Mouse (Mus musculus) bone marrow, adult 2 months (tissue): Measurements from ENCODE around the gene Snx13. TPM values are rescaled to one million over a fixed set of nuclear protein-coding genes. Genes with fewer than 3 reads are reported as not detected.

Experiments
- H3K27ac ChIP-seq: fragments of 200-500 bp; 2 replicates; pipeline ENCODE4 v1.5.1; 2012; ENCODE audit warnings: low read depth, mild to moderate bottlenecking, control low read depth, inconsistent platforms, low read length; ENCODE audit not compliant: control insufficient read depth, poor library complexity, insufficient read depth
- H3K4me1 ChIP-seq: fragments of 200-500 bp; 2 replicates; pipeline ENCODE4 v1.6.1; 2011; ENCODE audit warnings: low read length; ENCODE audit not compliant: control insufficient read depth, insufficient read depth
- H3K4me3 ChIP-seq: fragments of 200-500 bp; replicated peaks from 2 replicates; pipeline ENCODE3; 2011; ENCODE audit warnings: mild to moderate bottlenecking, low read depth, low read length, control low read depth; ENCODE audit not compliant: control insufficient read depth
- CTCF ChIP-seq: fragments of 200-500 bp; IDR thresholded peaks from 2 replicates; pipeline ENCODE4 v1.5.1; 2011; ENCODE audit warnings: low read length, control low read depth; ENCODE audit not compliant: control insufficient read depth, insufficient read depth
- POLR2A ChIP-seq: fragments of 200-500 bp; IDR thresholded peaks from 2 replicates; pipeline ENCODE4 v1.6.1; 2011; ENCODE audit warnings: low read depth, mild to moderate bottlenecking, control low read depth, low read length, borderline replicate concordance; ENCODE audit not compliant: control insufficient read depth
- WGBS: fragments of 180-500 bp; shearing (Covaris S2); methylation state at CpG from one replicate; pipeline ENCODE4 v1.1.7; 2018; 5-methylcytosine and 5-hydroxymethylcytosine counted together
- polyA plus RNA-seq: library from polyadenylated mRNA; stranded (reverse); fragments of >200 nt; gene quantifications from 2 replicates; pipeline ENCODE4 v1.2.4, GENCODE M21; 2011; ENCODE audit warnings: low replicate concordance; ENCODE audit not compliant: missing spikeins, insufficient read depth, insufficient read length

Snx13 gene
- polyA plus RNA-seq, 1 experiment: 9.1 TPM

- WGBS: 49% methylated on average over 2 of the region's 2 CpGs
- H3K4me3 ChIP-seq: no peak overlapping the region
- TF ChIP-seq POLR2A (no peak), CTCF (no peak)
- no peaks in the 10 kb centered on the region; the same call in 1 of the 2 replicates for H3K4me1 ChIP-seq
- H3K27ac ChIP-seq: no peak overlapping the region
These were observed 33.0 kb upstream of the Snx13 start for GRCm38 (mm10) chr12:35013950-35014349.

DNA sequence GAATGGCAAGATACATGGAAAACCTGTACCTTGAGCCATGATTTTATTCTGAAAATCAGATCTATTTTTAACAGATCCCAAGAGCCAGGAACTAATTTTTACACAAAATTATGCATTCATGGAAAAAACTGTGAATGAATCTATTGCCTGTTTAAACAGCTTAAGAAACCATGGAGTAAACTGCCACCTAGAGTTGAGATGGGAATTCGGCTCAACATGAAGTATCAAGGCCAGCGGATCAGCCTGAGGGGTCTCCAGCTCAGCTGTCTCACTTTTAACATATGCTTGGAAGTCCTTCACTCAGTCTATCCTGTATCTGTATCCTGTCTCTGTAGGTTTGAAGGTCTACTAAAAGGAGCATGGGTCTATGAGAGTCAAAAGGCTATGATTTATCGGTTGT is 30.9 kb upstream of the Snx13 start:
- no peak overlapping the region for H3K27ac ChIP-seq
- no peak overlapping the region for H3K4me3 ChIP-seq
- no peaks in the 10 kb centered on the region; the same call in 1 of the 2 replicates for H3K4me1 ChIP-seq
- 59% methylated on average over 3 of the region's 3 CpGs for WGBS
- TF ChIP-seq CTCF (no peak), POLR2A (no peak)

- Histone ChIP-seq H3K4me3 (no peak overlapping the region), H3K4me1 (no peaks in the 10 kb centered on the region; the same call in 1 of the 2 replicates), H3K27ac (no peak overlapping the region)
- WGBS: 63% methylated on average over 9 of the region's 9 CpGs
- TF ChIP-seq POLR2A (no peak), CTCF (no peak)
These were observed 30.3 kb upstream of the Snx13 start for GRCm38 (mm10) chr12:35016481-35017250.

- Histone ChIP-seq H3K27ac (no peak overlapping the region), H3K4me1 (peaks cover 1% of the 10 kb centered on the region; the same call in 1 of the 2 replicates), H3K4me3 (no peak overlapping the region)
- 7% methylated on average over 9 of the region's 9 CpGs for WGBS
- no peak for TF ChIP-seq CTCF
- no peak for TF ChIP-seq POLR2A
These were observed 28.2 kb upstream of the Snx13 start for GRCm38 (mm10) chr12:35018679-35019237.

DNA sequence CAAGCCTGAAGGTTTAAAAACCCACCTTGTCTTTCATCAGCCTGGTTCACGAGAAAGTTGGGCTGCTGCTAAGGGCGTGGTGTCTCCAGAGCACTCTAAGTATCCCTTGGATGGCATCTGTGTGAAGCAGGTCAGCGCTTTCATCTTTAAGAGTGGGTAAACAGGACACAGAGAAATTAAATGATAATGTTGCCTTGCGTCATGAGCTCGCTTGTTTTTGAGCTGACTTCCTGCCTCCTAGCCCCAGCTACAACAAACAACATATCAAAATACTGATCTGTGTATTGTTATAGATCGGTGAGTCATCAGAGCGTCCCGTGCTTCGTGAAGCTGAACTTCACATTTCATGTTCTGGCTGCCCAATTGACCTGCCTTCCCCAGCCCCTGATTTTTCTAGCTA is 25.7 kb upstream of the Snx13 start:
- Histone ChIP-seq H3K4me1 (peaks cover 1% of the 10 kb centered on the region; the same call in 1 of the 2 replicates), H3K27ac (no peak overlapping the region), H3K4me3 (no peak overlapping the region)
- TF ChIP-seq POLR2A (no peak), CTCF (no peak)
- WGBS: 77% methylated on average over 9 of the region's 9 CpGs

GRCm38 (mm10) chr12:35022066-35022465 is 24.9 kb upstream of the Snx13 start:
- TF ChIP-seq POLR2A (no peak), CTCF (no peak)
- WGBS: 84% methylated on average over 10 of the region's 10 CpGs
- H3K4me3 ChIP-seq: no peak overlapping the region

DNA sequence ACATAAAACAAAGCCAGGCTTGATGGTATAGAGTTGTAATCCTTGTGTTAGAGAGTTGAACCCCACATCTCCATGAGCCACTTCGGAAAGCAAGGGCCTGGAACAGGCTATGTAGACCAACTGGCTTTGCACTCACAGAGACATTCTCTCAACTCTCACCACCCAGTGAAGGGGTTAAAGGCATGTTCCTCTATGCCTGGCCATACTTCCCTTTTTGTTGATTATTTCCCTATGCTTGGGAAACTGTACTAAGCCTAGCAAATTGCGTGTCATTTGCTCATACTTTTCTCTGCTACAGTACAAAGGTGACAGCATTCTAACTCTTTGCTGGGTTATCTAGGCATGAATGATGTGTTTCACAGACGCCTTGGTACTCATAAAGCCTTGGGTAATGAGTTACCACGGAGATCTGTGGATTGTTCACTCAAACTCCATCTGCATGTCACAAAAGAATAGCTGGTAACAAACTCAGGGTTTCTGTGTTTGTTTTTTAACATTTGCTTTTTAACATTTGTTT is 21.0 kb upstream of the Snx13 start:
- Histone ChIP-seq H3K27ac (no peak overlapping the region), H3K4me3 (no peak overlapping the region), H3K4me1 (peaks cover 1% of the 10 kb centered on the region; the same call in 1 of the 2 replicates)
- TF ChIP-seq CTCF: no peak
- 19% methylated on average over 4 of the region's 4 CpGs for WGBS

More at GRCm38 (mm10) chr12:35022066-35022465, 24.9 kb upstream of the Snx13 start:
- Histone ChIP-seq H3K27ac (no peak overlapping the region), H3K4me1 (peaks cover 1% of the 10 kb centered on the region; the same call in 1 of the 2 replicates)

GRCm38 (mm10) chr12:35027533-35027932 is 19.5 kb upstream of the Snx13 start:
- Histone ChIP-seq H3K4me3 (no peak overlapping the region), H3K4me1 (peaks cover 1% of the 10 kb centered on the region; the same call in 1 of the 2 replicates), H3K27ac (no peak overlapping the region)
- TF ChIP-seq POLR2A (no peak), CTCF (no peak)
- 54% methylated on average over 1 of the region's 1 CpGs for WGBS
